Mouse (Mus musculus) testis, adult 2 months (tissue): ENCODE results near the gene Asb16. TPM values are rescaled to one million over a fixed set of nuclear protein-coding genes. Genes with fewer than 3 reads are reported as not detected.
A peak's percentile ranks its signal among the peaks of the same experiment; 100 is the strongest.

Experiments used
- H3K27ac ChIP-seq: fragments of 200-500 bp; 2 replicates; pipeline ENCODE4 v1.5.1; 2012; ENCODE audit warnings: low read depth, low read length; ENCODE audit not compliant: control insufficient read depth, insufficient read depth
- H3K27me3 ChIP-seq: fragments of 200-500 bp; 2 replicates; pipeline ENCODE4 v1.6.1; 2012; ENCODE audit warnings: mild to moderate bottlenecking, low read length, moderate library complexity; ENCODE audit not compliant: control insufficient read depth, insufficient read depth
- H3K36me3 ChIP-seq: fragments of 200-500 bp; 2 replicates; pipeline ENCODE4 v1.6.1; 2012; ENCODE audit warnings: mild to moderate bottlenecking, low read length; ENCODE audit not compliant: control insufficient read depth, insufficient read depth
- H3K4me1 ChIP-seq: fragments of 200-500 bp; 2 replicates; pipeline ENCODE4 v1.6.1; 2012; ENCODE audit warnings: low read length; ENCODE audit not compliant: control insufficient read depth, insufficient read depth
- H3K4me3 ChIP-seq: fragments of 200-500 bp; 2 replicates; pipeline ENCODE4 v1.5.1; 2012; ENCODE audit warnings: low read depth, mild to moderate bottlenecking, low read length, moderate library complexity, mixed read lengths; ENCODE audit not compliant: control insufficient read depth
- CTCF ChIP-seq: fragments of 200-500 bp; IDR thresholded peaks from 2 replicates; pipeline ENCODE4 v1.5.1; 2012; ENCODE audit warnings: low read depth, mild to moderate bottlenecking, inconsistent platforms, low read length, moderate library complexity; ENCODE audit not compliant: control insufficient read depth, insufficient read depth, insufficient replicate concordance
- POLR2A ChIP-seq: fragments of 200-500 bp; IDR thresholded peaks from 2 replicates; pipeline ENCODE4 v1.6.1; 2012; ENCODE audit warnings: low read depth, mild to moderate bottlenecking, inconsistent platforms, low read length, moderate library complexity; ENCODE audit not compliant: control insufficient read depth
- polyA plus RNA-seq: library from polyadenylated mRNA; depleted of rRNA; stranded (reverse); fragments of >200 nt; gene quantifications from 2 replicates; pipeline ENCODE4 v1.2.3, GENCODE M21; 2012

Gene Asb16
- polyA plus RNA-seq, 1 experiment: 0.10 TPM

- TF ChIP-seq POLR2A (no peak), CTCF (no peak)
- H3K4me3 ChIP-seq: no peak overlapping the region
- no peaks in the 10 kb centered on the region; the same call in 1 of the 2 replicates for H3K27me3 ChIP-seq
- no peak overlapping the region for H3K27ac ChIP-seq
- peaks cover 29% of the 10 kb centered on the region for H3K4me1 ChIP-seq
- H3K36me3 ChIP-seq: no peaks in the 10 kb centered on the region
These were observed 45.8 kb downstream of the Asb16 start for GRCm38 (mm10) chr11:102314321-102314720.

- Histone ChIP-seq H3K27me3 (peaks cover 2% of the 10 kb centered on the region; the same call in 1 of the 2 replicates), H3K36me3 (no peaks in the 10 kb centered on the region), H3K4me3 (peak overlapping the region; percentile 74), H3K27ac (peak overlapping the region; percentile 55), H3K4me1 (peaks cover 18% of the 10 kb centered on the region)
- TF ChIP-seq CTCF (no peak), POLR2A (no peak)
These were observed 47.4 kb downstream of the Asb16 start for GRCm38 (mm10) chr11:102315690-102316571.

GRCm38 (mm10) chr11:102316572-102317297 is 48.2 kb downstream of the Asb16 start:
- peak overlapping the region; percentile 80 for H3K4me3 ChIP-seq
- peaks cover 2% of the 10 kb centered on the region; the same call in 1 of the 2 replicates for H3K27me3 ChIP-seq
- H3K36me3 ChIP-seq: no peaks in the 10 kb centered on the region
- peaks cover 15% of the 10 kb centered on the region for H3K4me1 ChIP-seq
- H3K27ac ChIP-seq: peak overlapping the region; percentile 80
- no peak; the same call in 1 of the 2 replicates for TF ChIP-seq POLR2A
- TF ChIP-seq CTCF: no peak

- Histone ChIP-seq H3K4me3 (peak overlapping the region; percentile 80), H3K27ac (peak overlapping the region; percentile 80), H3K4me1 (peaks cover 15% of the 10 kb centered on the region), H3K27me3 (peaks cover 2% of the 10 kb centered on the region; the same call in 1 of the 2 replicates), H3K36me3 (no peaks in the 10 kb centered on the region)
- TF ChIP-seq POLR2A: no peak
- TF ChIP-seq CTCF: no peak
These were observed 48.9 kb downstream of the Asb16 start for GRCm38 (mm10) chr11:102317298-102317900.

- no peaks in the 10 kb centered on the region for H3K36me3 ChIP-seq
- 0 out of 2 replicates have a peak, but pooled peaks have one; percentile 39 for TF ChIP-seq POLR2A
- TF ChIP-seq CTCF: no peak
- peaks cover 18% of the 10 kb centered on the region for H3K4me1 ChIP-seq
- peaks cover 2% of the 10 kb centered on the region; the same call in 1 of the 2 replicates for H3K27me3 ChIP-seq
- H3K4me3 ChIP-seq: peak overlapping the region; percentile 92
- H3K27ac ChIP-seq: peak overlapping the region; percentile 93
These were observed 49.5 kb downstream of the Asb16 start for GRCm38 (mm10) chr11:102317901-102318575.

GRCm38 (mm10) chr11:102318576-102319409 is 50.2 kb downstream of the Asb16 start:
- peaks cover 2% of the 10 kb centered on the region; the same call in 1 of the 2 replicates for H3K27me3 ChIP-seq
- peaks cover 18% of the 10 kb centered on the region for H3K4me1 ChIP-seq
- TF ChIP-seq POLR2A: no peak
- no peak for TF ChIP-seq CTCF
- peak overlapping the region; percentile 93 for H3K27ac ChIP-seq
- H3K36me3 ChIP-seq: no peaks in the 10 kb centered on the region
- H3K4me3 ChIP-seq: peak overlapping the region; percentile 92

- peaks cover 2% of the 10 kb centered on the region; the same call in 1 of the 2 replicates for H3K27me3 ChIP-seq
These were observed 50.9 kb downstream of the Asb16 start, which contains the start of gene Ubtf for GRCm38 (mm10) chr11:102319410-102319792. Ubtf (minus strand) TSS chr11:102319742.

More at GRCm38 (mm10) chr11:102319410-102319792, 50.9 kb downstream of the Asb16 start, which contains the start of gene Ubtf:
- TF ChIP-seq CTCF (no peak), POLR2A (0 out of 2 replicates have a peak, but pooled peaks have one; percentile 4)
- Histone ChIP-seq H3K27ac (peak within 1 kb of the TSS; percentile 93), H3K36me3 (no peaks in the 10 kb centered on the region), H3K4me3 (peak within 1 kb of the TSS; percentile 92), H3K4me1 (peaks cover 18% of the 10 kb centered on the region)
